Mouse (Mus musculus) stomach, postnatal 0 days (tissue): Measurements from ENCODE around the gene Prdx5.

Experiments
- CTCF ChIP-seq: IDR thresholded peaks from 2 replicates; pipeline ENCODE4 v1.5.1; 2016; ENCODE audit warnings: antibody characterized with exemption, low read depth, mild to moderate bottlenecking, moderate library complexity
- EP300 ChIP-seq: optimal IDR thresholded peaks from 2 replicates; pipeline ENCODE3; 2016; ENCODE audit warnings: antibody characterized with exemption

DNA sequence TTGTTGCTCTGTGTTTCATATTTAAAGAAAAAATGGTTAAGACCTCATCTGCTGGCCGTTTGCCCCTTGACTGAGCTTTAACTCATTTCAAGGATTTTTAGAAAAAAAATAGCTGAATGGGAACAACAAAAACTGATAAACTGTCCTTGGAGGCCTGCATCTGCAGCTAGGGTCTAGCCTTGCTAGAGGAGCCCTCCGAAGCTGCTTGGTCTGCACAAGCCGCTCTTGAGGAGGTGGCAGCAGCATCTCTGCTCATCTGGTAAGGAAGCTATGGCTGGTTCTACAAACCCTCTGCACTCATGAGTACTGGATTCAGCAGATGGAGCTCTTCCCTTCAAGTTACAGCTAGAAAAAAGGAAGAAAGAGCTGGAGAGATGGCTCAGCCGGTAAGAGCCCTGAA is 31.9 kb downstream of the Prdx5 start:
- TF ChIP-seq EP300 (no peak), CTCF (no peak)
